Mouse (Mus musculus) B cell, adult 62 days (primary cell): ENCODE measurements around the gene Spata13. TPM values are rescaled to one million over a fixed set of nuclear protein-coding genes. Genes with fewer than 3 reads are reported as not detected.

Source experiments
- total RNA-seq: library from RNA; stranded (reverse); gene quantifications from 4 replicates; pipeline ENCODE4 v1.2.4, GENCODE M21; 2023

The Spata13 gene
- total RNA-seq: 66.2 to 71.4 TPM (median 70.4 TPM) in 4 replicates

DNA sequence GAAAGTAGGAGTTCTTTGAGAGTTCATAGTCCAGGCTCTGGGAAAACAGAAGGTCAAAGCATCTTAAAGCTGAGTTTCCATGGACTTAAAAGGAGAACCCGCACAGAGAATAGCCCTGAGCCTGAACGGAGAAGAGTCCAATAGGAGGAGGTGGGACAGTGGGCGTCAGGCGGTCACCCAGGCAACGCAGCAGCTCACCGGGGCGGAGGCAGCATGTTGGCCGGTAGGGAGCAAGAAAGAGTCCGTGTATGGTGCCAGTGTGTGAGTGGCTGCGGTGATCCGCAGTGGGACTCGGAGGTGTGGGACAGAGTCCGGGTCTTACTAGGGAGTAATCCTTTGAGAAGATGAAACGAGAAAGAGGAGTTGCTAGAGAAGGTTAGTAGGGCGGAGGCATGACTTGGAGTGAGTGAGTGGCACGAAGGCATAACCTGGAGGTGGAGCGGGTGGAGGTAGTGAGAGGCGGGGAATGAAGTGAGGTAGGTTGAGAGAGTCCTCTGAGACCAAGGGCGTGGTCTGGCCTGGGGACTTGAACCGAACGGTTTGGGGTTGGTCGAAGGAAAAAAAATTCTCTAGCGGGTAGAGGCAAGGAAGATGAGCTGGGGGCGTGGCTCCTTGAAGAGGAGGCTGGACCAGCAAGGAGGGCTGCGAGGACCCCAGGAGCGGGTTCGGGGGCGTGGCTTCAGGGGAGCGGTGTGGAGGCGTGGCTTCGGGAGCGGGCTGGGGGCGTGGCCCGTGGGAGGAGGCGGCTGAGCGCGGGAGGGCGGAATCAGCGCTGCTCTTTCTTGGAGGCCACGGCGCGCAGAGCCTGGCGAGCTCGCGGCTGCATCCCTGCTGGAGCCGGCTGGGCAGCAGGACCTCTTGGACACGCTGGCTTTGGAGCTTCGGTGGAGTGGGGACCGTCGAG, at the start of gene Spata13:
Spata13 (plus strand) TSS at position 41 of the 904 bp plus-strand sequence.

DNA sequence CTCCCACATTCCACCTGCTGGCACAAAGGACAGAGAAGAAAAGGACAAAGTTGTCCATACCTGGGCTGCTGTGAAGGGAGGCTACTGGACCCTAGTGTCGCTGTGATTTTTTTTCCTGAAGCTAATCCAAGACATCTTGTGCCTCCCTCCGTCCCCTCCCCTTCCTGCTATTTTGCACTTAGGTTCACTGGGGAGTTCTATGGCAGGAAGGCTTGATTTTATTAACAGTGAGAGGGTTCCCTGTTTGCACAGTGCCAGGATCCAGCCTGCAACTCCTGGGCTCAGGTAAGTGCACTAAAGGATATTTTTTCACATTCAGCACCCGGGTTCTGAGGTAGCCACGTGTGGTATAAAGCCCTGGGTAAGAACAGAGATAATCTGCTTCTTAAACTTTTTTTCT, 134.1 kb downstream of the Spata13 start, which contains the start of gene C1qtnf9:
C1qtnf9 (plus strand) TSS at position 251 of the 400 bp plus-strand sequence.

DNA sequence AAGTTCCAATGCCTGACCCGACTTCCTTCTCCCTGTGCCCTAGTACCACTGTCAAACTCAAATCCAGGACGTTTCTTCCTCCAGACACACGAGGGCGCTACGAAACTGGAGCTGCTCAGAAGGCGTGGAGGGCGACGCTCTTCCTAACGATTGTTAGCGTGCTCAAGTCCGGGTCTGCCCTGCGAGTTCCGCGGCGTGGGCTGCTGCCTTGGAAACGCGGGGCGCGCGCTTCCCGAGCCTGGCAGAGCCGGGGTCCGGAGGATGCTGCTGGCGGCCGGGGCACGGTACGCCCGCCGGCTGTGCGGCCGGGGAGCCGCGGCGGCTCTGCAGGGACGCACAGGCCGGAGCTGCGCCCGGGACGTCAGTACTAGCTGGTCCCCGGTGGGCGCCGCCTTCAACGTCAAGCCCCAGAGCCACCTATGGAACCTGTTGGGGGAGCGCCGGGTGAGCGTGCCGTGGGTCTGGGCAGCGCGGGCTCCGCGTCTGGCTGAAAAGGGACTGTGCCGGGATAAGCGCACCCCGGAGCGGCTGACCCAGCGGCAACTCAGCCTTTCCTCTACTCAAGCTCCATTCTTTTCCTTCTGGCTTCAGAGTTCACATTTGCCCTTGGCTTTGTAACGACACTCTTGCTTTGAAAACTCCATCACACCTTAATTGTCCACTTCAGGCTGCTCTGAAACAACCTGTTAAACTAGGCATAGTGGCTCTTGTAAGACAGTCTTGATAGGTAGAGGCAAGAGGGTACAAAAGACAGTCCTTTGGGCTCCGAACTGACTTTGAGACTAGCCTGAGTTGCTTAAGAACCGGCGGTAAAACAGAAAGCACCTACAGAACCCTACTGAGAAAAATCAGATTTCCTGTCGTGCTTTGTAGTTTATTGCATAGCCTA, 150.9 kb downstream of the Spata13 start, which contains the start of gene Mipep:
Mipep (plus strand) TSS at position 147 of the 889 bp plus-strand sequence.

Other genes starting within 250 kb of the Spata13 start
- 0.30 to 0.52 TPM (median 0.47 TPM) in 3 of 4 replicates, not detected in the other for gene C1qtnf9, start 134.1 kb downstream of the Spata13 start, total RNA-seq
- gene Mipep, start 150.6 kb downstream of the Spata13 start, total RNA-seq: 12.2 to 15.2 TPM (median 14.7 TPM) in 4 replicates